Mouse (Mus musculus) myocyte (in vitro differentiated cells): ENCODE measurements around the gene Gm37240. TPM values are rescaled to one million over a fixed set of nuclear protein-coding genes. Genes with fewer than 3 reads are reported as not detected.
A peak's percentile ranks its signal among the peaks of the same experiment; 100 is the strongest.

ENCODE experiments used
- H3K27me3 ChIP-seq: one replicate; pipeline ENCODE4 v1.6.1; 2011; ENCODE audit not compliant: control insufficient read depth, insufficient read depth, insufficient read length
- H3K36me3 ChIP-seq: one replicate; pipeline ENCODE4 v1.6.1; 2011; ENCODE audit not compliant: control insufficient read depth, insufficient read depth
- H3K4me2 ChIP-seq: one replicate; pipeline ENCODE4 v1.6.1; 2011; ENCODE audit warnings: low read depth, control low read depth
- H3K4me3 ChIP-seq: one replicate; pipeline ENCODE4 v1.5.1; 2011; ENCODE audit warnings: mild to moderate bottlenecking, control low read depth, moderate library complexity
- H3K79me2 ChIP-seq: one replicate; pipeline ENCODE4 v1.6.1; 2011; ENCODE audit not compliant: control insufficient read depth, insufficient read depth
- H3ac ChIP-seq: one replicate; pipeline ENCODE4 v1.6.1; 2011; ENCODE audit not compliant: control insufficient read depth, insufficient read length
- CEBPB ChIP-seq: IDR thresholded peaks from 2 replicates; pipeline ENCODE4 v1.6.1; 2011; ENCODE audit warnings: mild to moderate bottlenecking, moderate library complexity; ENCODE audit not compliant: poor library complexity, insufficient read depth, severe bottlenecking
- E2F4 ChIP-seq: IDR thresholded peaks from one replicate; pipeline ENCODE4 v1.6.1; 2011; ENCODE audit warnings: mild to moderate bottlenecking, control low read depth, moderate library complexity; ENCODE audit not compliant: insufficient read depth
- MAX ChIP-seq: IDR thresholded peaks from one replicate; pipeline ENCODE4 v1.6.1; 2011; ENCODE audit warnings: low read depth, mild to moderate bottlenecking, control low read depth
- MYOD1 ChIP-seq, 3 experiments: IDR thresholded peaks; one replicate each; pipeline ENCODE4 v1.6.1; 2011; ENCODE audit warnings: control low read depth in 2 of 3, low read depth in 2 of 3, mild to moderate bottlenecking in 2 of 3, moderate library complexity in 1 of 3; ENCODE audit not compliant: insufficient read length in 2 of 3, control insufficient read depth in 1 of 3
- MYOG ChIP-seq, 3 experiments: IDR thresholded peaks; one replicate each; pipeline ENCODE4 v1.6.1; 2011; ENCODE audit warnings: control low read depth in 2 of 3, low read depth in 2 of 3, mild to moderate bottlenecking in 2 of 3; ENCODE audit not compliant: insufficient read length in 2 of 3, control insufficient read depth in 1 of 3, insufficient read depth in 1 of 3
- POLR2A ChIP-seq: IDR thresholded peaks from one replicate; pipeline ENCODE4 v1.6.1; 2011; ENCODE audit warnings: low read depth, mild to moderate bottlenecking, control low read depth, moderate library complexity; ENCODE audit not compliant: insufficient read length
- POLR2AphosphoS2 ChIP-seq: IDR thresholded peaks from one replicate; pipeline ENCODE4 v1.6.1; 2011; ENCODE audit warnings: low read depth, control low read depth; ENCODE audit not compliant: insufficient read length
- REST ChIP-seq: IDR thresholded peaks from one replicate; pipeline ENCODE4 v1.6.1; 2011; ENCODE audit warnings: mild to moderate bottlenecking, control low read depth, moderate library complexity; ENCODE audit not compliant: insufficient read depth, insufficient read length
- SRF ChIP-seq: IDR thresholded peaks from one replicate; pipeline ENCODE4 v1.6.1; 2011; ENCODE audit warnings: low read depth; ENCODE audit not compliant: control insufficient read depth, insufficient read length
- TCF12 ChIP-seq: IDR thresholded peaks from one replicate; pipeline ENCODE4 v1.6.1; 2011; ENCODE audit warnings: mild to moderate bottlenecking, control low read depth; ENCODE audit not compliant: poor library complexity, insufficient read depth, severe bottlenecking
- TCF3 ChIP-seq: IDR thresholded peaks from one replicate; pipeline ENCODE4 v1.6.1; 2011; ENCODE audit warnings: low read depth, control low read depth; ENCODE audit not compliant: insufficient read length
- USF1 ChIP-seq: IDR thresholded peaks from one replicate; pipeline ENCODE4 v1.6.1; 2011; ENCODE audit warnings: low read depth, mild to moderate bottlenecking, control low read depth, moderate library complexity
- polyA plus RNA-seq: library from polyadenylated mRNA; unstranded; fragments of >200 nt; fragmentation: generic; extraction: Trizol; gene quantifications from one replicate; pipeline ENCODE4 v1.2.1, GENCODE M21; 2012; ENCODE audit warnings: missing spikeins

The Gm37240 gene
- polyA plus RNA-seq, 1 experiment = 8.7 TPM

- no peak overlapping the region for H3K4me3 ChIP-seq
- no peaks in the 10 kb centered on the region for H3K36me3 ChIP-seq
- H3K27me3 ChIP-seq = no peaks in the 10 kb centered on the region
- no peaks in the 10 kb centered on the region for H3K79me2 ChIP-seq
- no peak overlapping the region for H3K4me2 ChIP-seq
- H3ac ChIP-seq = no peak overlapping the region
- no peak for TF ChIP-seq MYOD1 (IDR thresholded peaks at IDR 0.05; ENCODE audit: control insufficient read depth in 1 of 3, insufficient read length in 2 of 3, low read depth in 2 of 3)
- no peak for TF ChIP-seq POLR2AphosphoS2
- no peak for TF ChIP-seq TCF12
- TF ChIP-seq MAX = no peak
- no peak for TF ChIP-seq CEBPB
- TF ChIP-seq POLR2A = no peak
- no peak for TF ChIP-seq SRF
- no peak for TF ChIP-seq REST
Observed at GRCm38 (mm10) chr3:85398483-85398835, 488.9 kb downstream of the Gm37240 start.

GRCm38 (mm10) chr3:85397816-85398482 lies 489.4 kb downstream of the Gm37240 start:
- no peaks in the 10 kb centered on the region for H3K27me3 ChIP-seq
- no peak overlapping the region for H3K4me2 ChIP-seq
- H3K79me2 ChIP-seq = no peaks in the 10 kb centered on the region
- TF ChIP-seq MYOD1 (IDR thresholded peaks at IDR 0.05; ENCODE audit: control insufficient read depth in 1 of 3, insufficient read length in 2 of 3, low read depth in 2 of 3) (no peak), MYOG (IDR thresholded peaks at IDR 0.05; ENCODE audit: control insufficient read depth in 1 of 3, insufficient read depth in 1 of 3, insufficient read length in 2 of 3, low read depth in 2 of 3) (no peak), POLR2AphosphoS2 (no peak)
- no peak overlapping the region for H3ac ChIP-seq
- no peaks in the 10 kb centered on the region for H3K36me3 ChIP-seq
- H3K4me3 ChIP-seq = no peak overlapping the region

- no peaks in the 10 kb centered on the region for H3K36me3 ChIP-seq
- no peak overlapping the region for H3K4me3 ChIP-seq
- TF ChIP-seq TCF12 (no peak), POLR2A (no peak), MYOG (IDR thresholded peaks at IDR 0.05; ENCODE audit: control insufficient read depth in 1 of 3, insufficient read depth in 1 of 3, insufficient read length in 2 of 3, low read depth in 2 of 3) (peak in 1 of 3 experiments; percentile 9)
- no peaks in the 10 kb centered on the region for H3K79me2 ChIP-seq
- H3K27me3 ChIP-seq = no peaks in the 10 kb centered on the region
- no peak overlapping the region for H3ac ChIP-seq
- H3K4me2 ChIP-seq = no peak overlapping the region
Observed at GRCm38 (mm10) chr3:85393395-85393794, 493.9 kb downstream of the Gm37240 start.

GRCm38 (mm10) chr3:85391756-85392155 lies 495.6 kb downstream of the Gm37240 start:
- no peaks in the 10 kb centered on the region for H3K36me3 ChIP-seq
- no peak overlapping the region for H3ac ChIP-seq
- H3K79me2 ChIP-seq = no peaks in the 10 kb centered on the region
- H3K4me3 ChIP-seq = no peak overlapping the region
- H3K27me3 ChIP-seq = no peaks in the 10 kb centered on the region
- TF ChIP-seq SRF (no peak), TCF12 (no peak), USF1 (no peak), POLR2A (no peak), CEBPB (no peak), REST (no peak), MYOG (IDR thresholded peaks at IDR 0.05; ENCODE audit: control insufficient read depth in 1 of 3, insufficient read depth in 1 of 3, insufficient read length in 2 of 3, low read depth in 2 of 3) (no peak), E2F4 (no peak), TCF3 (no peak), MAX (no peak), POLR2AphosphoS2 (no peak), MYOD1 (IDR thresholded peaks at IDR 0.05; ENCODE audit: control insufficient read depth in 1 of 3, insufficient read length in 2 of 3, low read depth in 2 of 3) (no peak)
- no peak overlapping the region for H3K4me2 ChIP-seq

- H3K27me3 ChIP-seq = no peaks in the 10 kb centered on the region
- H3ac ChIP-seq = no peak overlapping the region
- no peak overlapping the region for H3K4me3 ChIP-seq
- no peaks in the 10 kb centered on the region for H3K79me2 ChIP-seq
- H3K36me3 ChIP-seq = no peaks in the 10 kb centered on the region
- H3K4me2 ChIP-seq = no peak overlapping the region
- TF ChIP-seq SRF (no peak), TCF3 (no peak), POLR2A (no peak), USF1 (no peak), MYOD1 (IDR thresholded peaks at IDR 0.05; ENCODE audit: control insufficient read depth in 1 of 3, insufficient read length in 2 of 3, low read depth in 2 of 3) (no peak), MAX (no peak), CEBPB (no peak), REST (no peak)
Observed at GRCm38 (mm10) chr3:85391111-85391510, 496.2 kb downstream of the Gm37240 start.
